Mouse (Mus musculus) left cerebral cortex, postnatal 25 days (tissue): ENCODE results near the gene Abcb11. TPM values are rescaled to one million over a fixed set of nuclear protein-coding genes. Genes with fewer than 3 reads are reported as not detected.
A peak's percentile ranks its signal among the peaks of the same experiment; 100 is the strongest.

Experiments used
- DNase-seq, 2 experiments: peaks; one replicate each; pipeline ENCODE4 v3.0.0; 2022; ENCODE audit warnings: low spot score in 2 of 2, mixed read lengths in 1 of 2
- intact Hi-C: fragments of 180-260 bp; cut with DNase I; formaldehyde crosslinking; loops from one replicate; pipeline ENCODE4 v1.15.1; 2025
- total RNA-seq, 2 experiments: library from RNA; stranded (reverse); gene quantifications; 2 replicates each; pipeline ENCODE4 v1.2.3; 2021

Gene Abcb11
- total RNA-seq, 2 experiments from 2014 or later = not detected

- intact Hi-C loops = no loop called here
These were observed 136.5 kb downstream of the Abcb11 start, which contains the start of gene Spc25 for GRCm38 (mm10) chr2:69205791-69206351. Spc25 (minus strand) TSS chr2:69206194.

GRCm38 (mm10) chr2:69205185-69205584 is 137.2 kb downstream of the Abcb11 start:
- intact Hi-C loops = no loop called here

More at GRCm38 (mm10) chr2:69205791-69206351, 136.5 kb downstream of the Abcb11 start, which contains the start of gene Spc25:
- peak; percentile 89 to 96 for DNase-seq

GRCm38 (mm10) chr2:69193555-69193954 is 148.9 kb downstream of the Abcb11 start:
- no peak for DNase-seq

More at GRCm38 (mm10) chr2:69205185-69205584, 137.2 kb downstream of the Abcb11 start:
- DNase-seq = no peak

GRCm38 (mm10) chr2:69191059-69191458 is 151.4 kb downstream of the Abcb11 start:
- intact Hi-C loops = no loop called here
- DNase-seq = no peak

More at GRCm38 (mm10) chr2:69193555-69193954, 148.9 kb downstream of the Abcb11 start:
- intact Hi-C loops = no loop called here

- intact Hi-C loops = no loop called here
- no peak for DNase-seq
These were observed 153.2 kb downstream of the Abcb11 start for GRCm38 (mm10) chr2:69189222-69189621.

- intact Hi-C loops = no loop called here
- peak; percentile 42 to 81 for DNase-seq
These were observed 153.7 kb downstream of the Abcb11 start for GRCm38 (mm10) chr2:69188732-69189131.

Other genes starting within 250 kb of the Abcb11 start
- gene Nostrin, start 206.8 kb downstream of the Abcb11 start, total RNA-seq = 1 to 10 TPM; 4.7 to 4.8 TPM
- 1 to 10 TPM in 1 of 2 experiments, under 1 TPM in 1; 0.89 to 1.0 TPM for gene Spc25, start 136.4 kb downstream of the Abcb11 start, total RNA-seq
- gene G6pc2, start 131.5 kb downstream of the Abcb11 start, total RNA-seq = not detected
- under 1 TPM in 1 of 2 experiments, not detected in 1; 0.09 TPM for gene Dhrs9, start 37.8 kb upstream of the Abcb11 start, total RNA-seq
- gene Lrp2, start 243.4 kb upstream of the Abcb11 start, total RNA-seq = under 1 TPM; 0.14 to 0.44 TPM